Mouse (Mus musculus) midbrain, embryonic 12.5 days (tissue): ENCODE measurements at regions not wholly inside any gene's neighbourhood (a gene's known extent, or its start where the extent isn't known, plus 50 kb on each side); places are given as distances from the start of the nearest gene placed in this dataset.
"Not testable (repeated sequence)": the region's sequence is repeated elsewhere in the genome, so short reads cannot be mapped to it uniquely, and the experiment has no call there.

Source experiments
- ATAC-seq: fragments of 200-750 bp; cut with Nextera tagmentation; 2 replicates; pipeline ENCODE4 v1.8.0; 2017; ENCODE audit warnings: low read depth, moderate TSS enrichment, moderate library complexity; ENCODE audit not compliant: low FRiP score
- H3K27ac ChIP-seq: fragments of 300-500 bp; sonication (generic); replicated peaks from 2 replicates; pipeline ENCODE4 v1.5.1; 2016; ENCODE audit warnings: mild to moderate bottlenecking
- H3K27me3 ChIP-seq: fragments of 300-500 bp; sonication (generic); 2 replicates; pipeline ENCODE4 v1.6.1; 2016; ENCODE audit warnings: mild to moderate bottlenecking
- H3K36me3 ChIP-seq: fragments of 300-500 bp; sonication (generic); 2 replicates; pipeline ENCODE4 v1.6.1; 2016
- H3K4me1 ChIP-seq: fragments of 300-500 bp; sonication (generic); 2 replicates; pipeline ENCODE4 v1.6.1; 2016
- H3K4me2 ChIP-seq: fragments of 300-500 bp; sonication (generic); replicated peaks from 2 replicates; pipeline ENCODE4 v1.6.1; 2016; ENCODE audit warnings: mild to moderate bottlenecking, moderate library complexity
- H3K4me3 ChIP-seq: fragments of 300-500 bp; sonication (generic); 2 replicates; pipeline ENCODE4 v1.5.1; 2016; ENCODE audit warnings: mild to moderate bottlenecking
- H3K9ac ChIP-seq: fragments of 300-500 bp; sonication (generic); replicated peaks from 2 replicates; pipeline ENCODE4 v1.6.1; 2016; ENCODE audit warnings: mild to moderate bottlenecking, moderate library complexity
- H3K9me3 ChIP-seq: fragments of 300-500 bp; sonication (generic); 2 replicates; pipeline ENCODE4 v1.6.1; 2016; ENCODE audit warnings: mild to moderate bottlenecking
- WGBS: fragments of 180-500 bp; shearing (Covaris S2); methylation state at CpG from one replicate; pipeline ENCODE4 v1.1.7; 2016; 5-methylcytosine and 5-hydroxymethylcytosine counted together

DNA sequence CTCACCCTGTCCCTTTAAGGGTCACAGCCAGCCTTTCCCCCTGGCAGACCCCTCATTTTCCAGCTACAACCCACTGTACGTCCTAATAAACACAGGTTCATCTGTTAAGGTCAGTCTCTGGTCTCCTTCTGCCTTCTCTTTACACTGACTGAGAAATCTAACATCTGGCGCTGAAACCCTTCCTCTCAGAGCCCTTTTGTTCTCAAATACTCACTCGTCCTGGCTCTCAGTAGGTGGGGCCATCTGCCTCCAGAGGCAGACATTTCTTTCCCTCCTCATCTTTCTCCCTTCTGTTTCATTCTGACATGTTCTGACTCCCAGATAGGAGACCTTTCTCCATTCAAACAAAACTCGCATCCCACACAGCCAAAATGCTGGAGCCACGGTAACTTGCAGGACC is 102.6 kb upstream of the Thpo start:
- no peaks in the 10 kb centered on the region for H3K36me3 ChIP-seq
- no peak overlapping the region for H3K4me3 ChIP-seq
- no peak overlapping the region for H3K4me2 ChIP-seq
- H3K9me3 ChIP-seq = no peaks in the 10 kb centered on the region
- no peak for ATAC-seq
- 0 out of 2 replicates have a peak, but pooled peaks cover 4% of the 10 kb centered on the region for H3K4me1 ChIP-seq
- 30% methylated on average over 5 of the region's 5 CpGs for WGBS
- H3K9ac ChIP-seq = no peak overlapping the region
- no peak overlapping the region for H3K27ac ChIP-seq
- H3K27me3 ChIP-seq = no peaks in the 10 kb centered on the region

DNA sequence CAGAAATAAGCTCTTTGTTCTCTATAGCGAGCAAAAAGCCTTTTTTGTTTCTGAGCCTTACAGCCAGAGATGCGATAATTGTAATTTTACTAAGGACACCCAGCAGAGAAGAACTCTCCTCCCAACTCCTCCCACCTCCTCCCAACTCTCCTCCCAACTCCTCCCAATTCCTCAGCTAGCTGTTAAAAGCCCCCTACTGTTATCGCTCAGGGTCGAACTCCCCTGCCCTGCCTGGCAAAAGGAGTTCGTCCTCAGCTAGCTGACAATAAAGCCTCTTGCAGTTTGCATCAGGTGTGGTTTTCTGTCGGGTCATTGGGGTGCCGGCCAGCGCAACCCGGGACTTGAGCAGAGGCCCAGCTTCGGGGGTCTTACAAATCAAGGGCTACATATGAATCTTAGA is 99.5 kb upstream of the Thpo start:
- not testable (repeated sequence) for ATAC-seq, H3K9ac ChIP-seq, H3K4me2 ChIP-seq, H3K4me3 ChIP-seq, H3K27me3 ChIP-seq, H3K4me1 ChIP-seq, H3K36me3 ChIP-seq, H3K9me3 ChIP-seq, H3K27ac ChIP-seq
- WGBS = 81% methylated on average over 10 of the region's 10 CpGs

DNA sequence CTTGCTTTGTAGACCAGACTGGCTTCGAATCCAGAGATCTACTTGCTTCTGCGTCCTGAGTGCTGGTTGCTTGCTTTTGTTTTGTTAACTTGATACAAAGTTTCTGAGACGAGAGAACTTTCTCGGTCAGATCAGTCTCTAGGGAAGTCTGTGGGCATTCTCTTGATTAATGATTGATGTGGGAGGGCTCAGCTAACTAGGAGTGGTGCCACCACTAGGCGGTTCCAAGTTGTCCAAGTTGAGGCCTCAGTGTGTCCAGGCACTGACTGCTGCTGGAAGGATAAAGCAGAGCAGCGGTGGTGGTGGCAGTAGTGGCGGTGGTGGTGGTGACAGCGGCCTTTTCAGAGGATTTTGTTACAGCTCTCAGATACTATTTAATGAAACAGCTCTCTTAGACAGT is 99.0 kb upstream of the Thpo start:
- 92% methylated on average over 8 of the region's 8 CpGs for WGBS
- Histone ChIP-seq H3K4me3 (no peak overlapping the region), H3K27ac (no peak overlapping the region), H3K9me3 (no peaks in the 10 kb centered on the region), H3K4me1 (peaks cover 4% of the 10 kb centered on the region; the same call in 1 of the 2 replicates), H3K9ac (no peak overlapping the region), H3K36me3 (no peaks in the 10 kb centered on the region), H3K4me2 (no peak overlapping the region), H3K27me3 (no peaks in the 10 kb centered on the region)
- no peak for ATAC-seq

DNA sequence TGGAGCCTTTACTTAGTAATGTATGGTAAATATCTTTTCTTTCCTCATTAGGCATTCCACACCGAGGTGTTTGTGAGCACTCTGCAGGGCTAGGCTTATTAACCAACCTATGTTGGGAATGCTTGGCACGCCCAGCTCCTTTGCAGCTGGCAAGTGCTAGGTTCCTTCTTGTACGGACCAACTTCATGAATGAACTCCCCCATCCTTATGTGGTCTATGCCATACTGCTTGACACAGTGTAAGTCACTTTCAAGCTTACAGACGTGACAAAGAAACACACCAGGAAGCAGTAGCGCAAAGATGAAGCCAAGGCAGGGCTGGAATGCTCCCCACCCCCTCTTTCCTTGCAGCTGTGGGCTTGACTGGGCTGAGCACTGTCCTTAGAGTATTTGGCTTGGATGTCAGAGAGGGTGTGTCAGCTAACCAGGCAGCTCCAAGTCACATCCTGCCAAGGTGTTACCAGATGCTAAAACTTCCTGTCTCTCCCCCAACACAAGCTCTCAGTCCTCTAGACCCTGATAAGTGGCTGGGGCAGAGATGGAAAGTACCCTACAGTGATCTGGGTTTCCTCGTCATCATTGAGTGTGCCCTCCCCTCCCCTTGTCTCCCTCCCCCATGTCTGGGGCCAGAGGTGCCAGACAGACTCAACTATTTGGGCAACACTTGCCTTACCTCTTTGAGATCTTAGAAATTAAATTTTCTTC is 95.6 kb upstream of the Thpo start:
- no peak overlapping the region for H3K4me2 ChIP-seq
- no peaks in the 10 kb centered on the region; the same call in 1 of the 2 replicates for H3K4me1 ChIP-seq
- H3K9ac ChIP-seq = no peak overlapping the region
- no peaks in the 10 kb centered on the region for H3K9me3 ChIP-seq
- no peak overlapping the region for H3K4me3 ChIP-seq
- H3K36me3 ChIP-seq = no peaks in the 10 kb centered on the region
- H3K27me3 ChIP-seq = no peaks in the 10 kb centered on the region
- 61% methylated on average over 6 of the region's 6 CpGs for WGBS
- ATAC-seq = no peak
- H3K27ac ChIP-seq = no peak overlapping the region

DNA sequence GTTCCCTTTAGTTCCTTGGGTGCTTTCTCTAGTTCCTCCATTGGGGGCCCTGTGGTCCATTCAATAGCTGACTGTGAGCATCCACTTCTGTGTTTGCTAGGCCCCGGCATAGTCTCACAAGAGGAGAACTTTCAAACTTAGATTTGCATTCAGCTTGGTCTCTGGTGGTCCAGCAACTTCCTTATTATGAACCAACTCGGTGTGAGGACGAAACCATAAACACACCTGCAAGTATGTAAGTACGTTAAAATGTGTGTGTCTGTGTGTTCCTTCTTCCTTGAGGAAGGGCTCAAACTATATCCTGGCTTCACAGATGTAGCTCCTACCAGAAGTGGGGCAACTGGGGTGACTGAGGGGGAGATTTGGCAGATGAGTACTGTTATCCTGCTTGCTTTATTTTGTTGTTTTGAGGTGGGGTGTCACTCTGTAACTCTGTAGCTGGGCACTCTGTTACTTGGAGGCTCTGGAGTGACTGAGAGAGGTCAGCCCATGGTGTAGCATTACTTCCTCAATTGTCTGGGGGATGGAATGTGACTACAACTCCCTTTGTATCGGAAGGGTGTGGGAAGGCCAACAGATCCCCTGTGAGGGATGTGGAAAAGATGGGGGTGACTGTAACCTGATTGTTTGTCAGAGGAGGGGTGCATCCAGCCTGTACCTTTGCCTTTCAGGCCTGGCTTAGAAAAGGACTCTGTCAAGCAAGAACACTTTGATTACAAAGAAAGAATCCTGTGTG is 94.9 kb upstream of the Thpo start:
- ATAC-seq = no peak
- no peaks in the 10 kb centered on the region for H3K9me3 ChIP-seq
- no peak overlapping the region for H3K4me3 ChIP-seq
- no peaks in the 10 kb centered on the region; the same call in 1 of the 2 replicates for H3K4me1 ChIP-seq
- H3K27ac ChIP-seq = no peak overlapping the region
- H3K36me3 ChIP-seq = no peaks in the 10 kb centered on the region
- H3K4me2 ChIP-seq = no peak overlapping the region
- WGBS = 85% methylated on average over 5 of the region's 5 CpGs
- no peak overlapping the region for H3K9ac ChIP-seq
- H3K27me3 ChIP-seq = no peaks in the 10 kb centered on the region

DNA sequence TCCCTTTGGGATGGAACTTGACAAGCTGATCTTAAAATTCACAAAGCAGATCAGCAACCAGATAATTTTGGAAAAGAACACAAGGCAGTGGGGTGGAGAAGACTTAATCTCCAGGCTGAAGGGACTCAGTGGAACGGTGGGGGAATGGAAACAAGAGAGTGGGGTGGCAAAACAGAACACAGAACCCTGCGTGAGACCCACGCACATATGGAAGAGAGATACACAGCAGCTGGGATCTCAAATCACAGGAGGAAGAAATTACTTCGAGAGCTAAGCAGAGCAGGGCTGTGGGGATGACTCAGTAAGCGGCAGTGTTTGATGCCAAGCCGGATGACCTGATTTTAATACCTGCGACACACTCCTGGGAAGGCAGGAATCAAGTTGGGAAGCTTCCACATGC is 89.9 kb upstream of the Thpo start:
- 65% methylated on average over 7 of the region's 7 CpGs for WGBS

DNA sequence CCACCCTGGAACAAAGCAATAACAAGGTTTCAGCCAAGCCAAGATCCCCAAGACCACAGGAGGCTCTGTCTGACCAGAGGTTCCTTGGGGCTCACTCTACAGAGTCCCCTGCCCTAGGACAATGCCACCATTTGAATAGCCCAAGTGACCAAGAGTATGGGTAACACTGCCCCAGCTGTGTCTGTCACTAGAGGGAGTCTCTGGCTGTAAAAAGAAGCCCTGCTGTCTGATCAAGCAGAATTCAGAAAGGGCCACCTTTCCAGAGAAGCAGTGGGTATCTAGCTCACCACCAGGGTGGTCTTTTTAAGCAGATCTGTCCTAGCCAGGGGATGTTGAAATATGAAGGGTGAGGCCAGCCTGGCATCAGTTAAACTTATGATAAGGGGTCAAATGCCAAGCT is 86.6 kb upstream of the Thpo start:
- ATAC-seq = no peak
- H3K9me3 ChIP-seq = no peaks in the 10 kb centered on the region

More for the DNA sequence above, 89.9 kb upstream of the Thpo start:
- Histone ChIP-seq H3K4me1 (no peaks in the 10 kb centered on the region), H3K4me2 (no peak overlapping the region), H3K27ac (no peak overlapping the region), H3K9me3 (no peaks in the 10 kb centered on the region), H3K27me3 (no peaks in the 10 kb centered on the region), H3K4me3 (no peak overlapping the region), H3K9ac (no peak overlapping the region), H3K36me3 (no peaks in the 10 kb centered on the region)
- ATAC-seq = no peak

DNA sequence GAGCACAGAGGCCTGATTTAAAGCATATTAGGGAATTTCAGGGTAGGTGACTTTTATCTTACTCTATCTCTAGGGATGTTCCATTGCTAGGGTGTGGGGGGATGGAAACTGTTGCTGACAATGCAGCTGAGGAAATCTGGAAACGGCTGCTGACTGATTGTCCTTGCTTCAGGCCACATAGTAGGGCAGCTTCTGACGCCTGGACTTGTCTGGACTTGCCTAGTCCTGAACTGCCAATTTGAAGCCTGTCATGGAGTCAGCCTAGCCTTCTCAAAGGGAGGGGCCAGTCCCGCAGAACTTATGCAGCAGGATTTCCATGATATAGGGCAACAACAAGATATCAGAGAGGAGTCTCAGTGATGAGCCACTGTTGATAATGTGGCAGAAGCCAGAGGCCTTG is 85.3 kb upstream of the Thpo start:
- no peak overlapping the region for H3K4me3 ChIP-seq
- H3K27ac ChIP-seq = no peak overlapping the region
- no peak overlapping the region for H3K4me2 ChIP-seq
- no peak for ATAC-seq
- WGBS = 95% methylated on average over 3 of the region's 3 CpGs
- no peaks in the 10 kb centered on the region for H3K9me3 ChIP-seq
- H3K36me3 ChIP-seq = no peaks in the 10 kb centered on the region
- H3K4me1 ChIP-seq = no peaks in the 10 kb centered on the region
- no peaks in the 10 kb centered on the region for H3K27me3 ChIP-seq
- no peak overlapping the region for H3K9ac ChIP-seq

More for the DNA sequence above, 86.6 kb upstream of the Thpo start:
- Histone ChIP-seq H3K27me3 (no peaks in the 10 kb centered on the region), H3K4me2 (no peak overlapping the region), H3K4me3 (no peak overlapping the region), H3K9ac (no peak overlapping the region), H3K4me1 (no peaks in the 10 kb centered on the region), H3K27ac (no peak overlapping the region), H3K36me3 (no peaks in the 10 kb centered on the region)

DNA sequence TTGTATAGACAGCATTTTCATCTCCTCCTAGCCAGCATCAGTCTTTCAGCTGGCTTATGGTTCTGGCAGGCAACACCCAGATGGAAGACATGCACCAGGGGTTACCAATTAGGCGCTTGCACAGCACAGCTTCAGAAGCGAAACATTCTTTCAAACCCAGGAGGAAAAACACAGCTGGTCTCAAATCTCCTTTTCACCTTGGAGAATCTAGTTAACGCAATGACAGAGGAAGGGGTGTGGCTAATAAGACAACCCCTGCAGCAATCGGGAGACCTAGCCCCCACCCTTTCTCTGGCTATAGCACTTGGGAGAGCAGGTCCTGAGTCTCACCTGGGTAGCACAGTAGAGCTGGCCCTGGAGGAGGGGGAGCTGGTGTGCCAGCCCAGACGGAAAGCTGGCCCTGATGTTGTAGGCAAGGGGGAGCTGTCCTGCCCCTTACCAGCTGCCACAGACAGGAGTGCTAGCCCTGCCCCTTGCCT is 84.4 kb upstream of the Thpo start:
- no peaks in the 10 kb centered on the region for H3K9me3 ChIP-seq
- no peak overlapping the region for H3K4me3 ChIP-seq
- no peaks in the 10 kb centered on the region for H3K4me1 ChIP-seq
- H3K4me2 ChIP-seq = no peak overlapping the region
- H3K36me3 ChIP-seq = no peaks in the 10 kb centered on the region
- H3K27ac ChIP-seq = no peak overlapping the region
- no peak for ATAC-seq
- WGBS = 58% methylated on average over 5 of the region's 5 CpGs
- no peak overlapping the region for H3K9ac ChIP-seq
- H3K27me3 ChIP-seq = no peaks in the 10 kb centered on the region

DNA sequence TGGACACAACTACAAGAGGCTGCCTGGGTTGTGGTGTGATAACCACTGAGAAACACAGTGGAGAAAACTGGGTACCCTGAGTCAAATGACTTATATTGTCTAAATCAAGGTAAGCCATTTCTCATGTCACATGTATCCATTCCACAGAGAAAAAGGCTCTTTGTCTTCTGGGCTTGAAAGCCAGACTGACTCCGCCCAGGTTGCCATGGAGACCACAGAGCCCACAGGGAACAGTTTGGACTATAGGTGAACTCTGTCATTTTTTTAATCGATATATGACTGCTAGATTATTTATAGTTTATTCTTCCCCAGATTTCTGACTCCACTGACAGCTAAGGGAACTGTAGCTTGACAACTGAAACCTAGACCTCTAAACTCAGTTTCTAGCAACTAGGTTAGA is 80.7 kb upstream of the Thpo start:
- H3K27ac ChIP-seq = no peak overlapping the region
- H3K4me1 ChIP-seq = no peaks in the 10 kb centered on the region
- WGBS = 89% methylated on average over 2 of the region's 2 CpGs
- no peak overlapping the region for H3K4me2 ChIP-seq
- no peaks in the 10 kb centered on the region for H3K36me3 ChIP-seq
- H3K27me3 ChIP-seq = no peaks in the 10 kb centered on the region
- no peak for ATAC-seq
- no peak overlapping the region for H3K9ac ChIP-seq
- no peak overlapping the region for H3K4me3 ChIP-seq
- H3K9me3 ChIP-seq = no peaks in the 10 kb centered on the region

DNA sequence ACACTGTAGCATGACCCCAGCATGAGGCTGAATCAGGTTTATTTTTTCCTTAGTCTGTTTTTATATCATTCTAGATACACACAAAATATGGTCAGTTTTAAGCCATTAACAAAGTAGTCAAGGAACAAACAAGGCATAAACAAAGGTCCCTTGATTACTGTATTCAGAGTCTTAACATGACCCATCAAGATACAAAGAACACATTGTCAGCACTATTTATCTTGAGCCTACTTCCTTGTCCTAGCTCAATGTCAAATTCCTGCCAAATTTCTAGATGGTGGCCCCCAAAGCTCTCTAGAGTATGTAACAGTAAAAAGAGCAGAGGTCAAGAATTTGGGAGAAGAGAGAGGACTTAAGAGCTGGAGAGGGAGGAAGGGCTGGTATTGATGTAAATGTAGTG is 79.9 kb upstream of the Thpo start:
- Histone ChIP-seq H3K36me3 (no peaks in the 10 kb centered on the region), H3K4me1 (no peaks in the 10 kb centered on the region), H3K4me3 (no peak overlapping the region), H3K9me3 (no peaks in the 10 kb centered on the region), H3K9ac (no peak overlapping the region), H3K27me3 (no peaks in the 10 kb centered on the region), H3K27ac (no peak overlapping the region), H3K4me2 (no peak overlapping the region)
- ATAC-seq = no peak

DNA sequence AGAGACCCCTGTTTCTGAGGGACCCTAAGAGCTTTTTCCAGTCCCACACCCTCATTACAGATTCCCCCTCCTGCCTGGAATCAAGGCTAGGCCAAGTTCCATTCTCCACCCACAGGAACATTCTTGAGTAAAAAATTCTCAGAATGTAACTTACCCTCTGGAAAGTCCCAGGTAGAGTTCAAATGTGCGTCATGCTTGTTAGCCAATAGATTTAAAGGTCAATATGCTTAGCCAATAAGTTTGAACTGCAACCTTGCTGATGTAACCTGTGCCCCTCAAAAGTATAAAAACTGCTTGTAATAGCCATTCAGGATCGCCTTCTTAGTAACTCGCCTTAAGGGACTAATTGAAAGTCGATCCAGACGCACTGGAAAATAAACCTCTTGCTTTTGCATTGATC is 77.7 kb upstream of the Thpo start:
- H3K4me1 ChIP-seq, ATAC-seq, H3K4me2 ChIP-seq, H3K27me3 ChIP-seq, H3K36me3 ChIP-seq, H3K27ac ChIP-seq, H3K9me3 ChIP-seq, H3K9ac ChIP-seq, H3K4me3 ChIP-seq: not testable (repeated sequence)
- 75% methylated on average over 5 of the region's 5 CpGs for WGBS
